Mouse (Mus musculus): ENCODE measurements around the gene Olfr657. TPM values are rescaled to one million over a fixed set of nuclear protein-coding genes. Genes with fewer than 3 reads are reported as not detected.
A peak's percentile ranks its signal among the peaks of the same experiment; 100 is the strongest.

Gene Olfr657
- total RNA-seq (2021) = not detected in 2 replicates
- long read RNA-seq, experiment 1 = 0 reads
- long read RNA-seq, experiment 2 = 0 reads

DNA sequence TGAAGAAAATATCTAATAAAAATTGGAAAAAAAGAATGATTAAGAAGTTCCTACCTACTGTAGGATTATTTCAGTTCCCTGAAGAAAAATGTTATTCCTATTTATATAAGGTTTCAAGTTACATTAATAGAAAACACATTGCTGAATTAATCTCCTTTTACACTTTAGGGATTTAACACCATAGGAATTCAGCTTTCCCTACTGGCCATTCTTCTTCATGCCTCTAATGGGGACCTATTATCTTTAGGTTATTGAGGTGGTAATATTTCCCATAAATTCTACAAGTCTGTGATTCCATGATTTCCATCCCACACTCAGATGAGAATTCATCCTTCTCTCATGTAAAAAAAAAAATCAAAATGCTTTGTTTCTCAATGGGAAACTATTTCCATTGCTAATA is at the start of gene Olfr657:
TSS of gene Olfr657 (plus strand) at position 301 of the 400 bp plus-strand sequence.
- DNase-seq = no peak

DNA sequence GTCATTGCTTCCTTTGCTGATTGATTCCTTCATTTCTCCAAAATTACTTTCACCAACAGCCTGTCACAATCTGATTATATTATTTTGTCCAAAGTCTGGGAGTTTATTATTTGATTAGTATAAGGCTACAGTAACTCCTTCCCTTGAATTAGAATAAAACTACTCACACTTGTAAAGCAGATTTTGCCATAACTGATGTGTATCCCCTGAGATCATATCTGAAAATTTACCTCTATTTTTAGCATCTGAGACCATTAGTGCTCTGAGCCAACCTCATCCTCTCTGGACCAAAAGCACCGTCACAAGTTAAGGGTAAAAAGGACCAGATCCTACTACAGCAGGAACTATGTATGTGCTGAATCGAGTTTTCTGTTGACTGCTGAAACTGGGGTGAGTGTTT is 47.6 kb upstream of the Olfr657 start, which contains the start of gene Olfr653:
TSS of gene Olfr653 (plus strand) at position 301 of the 400 bp plus-strand sequence.
- no peak for DNase-seq

GRCm38 (mm10) chr7:104580846-104581245 is 43.7 kb upstream of the Olfr657 start:
- no peak for DNase-seq

GRCm38 (mm10) chr7:104581429-104581828 is 43.2 kb upstream of the Olfr657 start:
- no peak for DNase-seq

DNA sequence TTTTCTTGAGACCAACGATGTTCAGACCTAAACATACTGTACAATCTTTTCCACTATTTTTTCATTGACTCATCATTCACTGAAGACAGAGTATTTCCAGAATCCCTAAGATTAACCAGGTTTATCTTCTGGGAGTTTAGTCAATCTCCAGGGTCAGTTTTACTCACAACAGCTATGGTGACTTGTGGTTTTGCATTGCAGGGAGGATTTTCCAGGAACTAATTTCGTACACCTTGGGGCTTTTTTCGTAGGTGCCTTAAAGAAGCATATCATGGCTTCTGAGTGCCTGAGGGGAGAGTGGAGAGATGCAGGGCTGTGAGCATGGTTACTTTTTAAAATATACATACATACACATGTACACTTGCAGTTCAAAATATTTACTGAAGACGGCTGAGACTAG is 37.9 kb upstream of the Olfr657 start, which contains the start of gene Olfr654:
TSS of gene Olfr654 (plus strand) at position 301 of the 400 bp plus-strand sequence.
- no peak for DNase-seq

DNA sequence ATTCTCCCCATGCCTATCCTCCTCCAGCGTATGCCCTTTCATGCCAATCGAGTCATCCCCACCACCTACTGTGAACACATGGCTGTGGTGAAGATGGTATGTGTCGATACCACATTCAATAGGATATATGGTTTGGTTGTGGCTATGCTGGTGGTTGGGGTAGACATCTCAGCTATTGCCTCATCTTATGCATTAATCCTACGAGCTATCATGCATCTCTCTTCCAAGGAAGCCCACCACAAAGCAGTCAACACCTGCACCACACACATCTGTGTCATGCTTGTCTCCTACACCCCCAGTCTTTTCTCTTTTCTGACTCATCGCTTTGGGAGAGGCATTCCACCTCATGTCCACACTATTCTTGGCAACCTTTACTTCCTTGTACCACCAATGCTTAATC is 36.3 kb upstream of the Olfr657 start:
- DNase-seq = no peak

GRCm38 (mm10) chr7:104601679-104602078 is 22.9 kb upstream of the Olfr657 start, which contains the start of gene Olfr655:
Olfr655 (minus strand) TSS chr7:104601779.
- DNase-seq = no peak

GRCm38 (mm10) chr7:104603173-104603572 is 21.4 kb upstream of the Olfr657 start:
- peak; percentile 67 for DNase-seq

GRCm38 (mm10) chr7:104604727-104605126 is 19.9 kb upstream of the Olfr657 start:
- no peak for DNase-seq

- DNase-seq = no peak
Observed at GRCm38 (mm10) chr7:104613655-104614054, 10.9 kb upstream of the Olfr657 start, which contains the start of gene Olfr656. Olfr656 (plus strand) TSS chr7:104613955.

GRCm38 (mm10) chr7:104646841-104647482 is 22.4 kb downstream of the Olfr657 start, which contains the start of gene Olfr658:
Olfr658 (minus strand) TSS chr7:104647305.
- peak; percentile 58 for DNase-seq

- no peak for DNase-seq
Observed at GRCm38 (mm10) chr7:104666453-104666852, 41.9 kb downstream of the Olfr657 start, which contains the start of gene Olfr659. Olfr659 (plus strand) TSS chr7:104666753.

- DNase-seq = no peak
Observed at GRCm38 (mm10) chr7:104686201-104686600, 61.6 kb downstream of the Olfr657 start, which contains the start of gene Olfr661. Olfr661 (plus strand) TSS chr7:104686501.

Other genes starting within 250 kb of the Olfr657 start
- 0.23 TPM in 1 of 2 replicates, not detected in the other for gene Trim30c, start 224.0 kb upstream of the Olfr657 start, total RNA-seq (2021)
- gene Trim30a, start 159.6 kb upstream of the Olfr657 start, total RNA-seq (2021) = 3.6 and 7.3 TPM in 2 replicates
- 4.1 and 4.3 TPM in 2 replicates for gene Trim30d, start 116.9 kb upstream of the Olfr657 start, total RNA-seq (2021)
- gene Olfr651, start 74.7 kb upstream of the Olfr657 start, total RNA-seq (2021) = not detected in 2 replicates
- not detected in 2 replicates for gene Olfr652, start 63.9 kb upstream of the Olfr657 start, total RNA-seq (2021)
- gene Olfr653, start 47.5 kb upstream of the Olfr657 start, total RNA-seq (2021) = not detected in 2 replicates
- not detected in 2 replicates for gene Olfr654, start 37.8 kb upstream of the Olfr657 start, total RNA-seq (2021)
- not detected in 2 replicates for gene Olfr655, start 23.0 kb upstream of the Olfr657 start, total RNA-seq (2021)
- gene Olfr656, start 10.8 kb upstream of the Olfr657 start, total RNA-seq (2021) = not detected in 2 replicates
- gene Olfr658, start 22.5 kb downstream of the Olfr657 start, total RNA-seq (2021) = not detected in 2 replicates
- gene Olfr659, start 42.0 kb downstream of the Olfr657 start, total RNA-seq (2021) = not detected in 2 replicates
- gene Olfr661, start 61.7 kb downstream of the Olfr657 start, total RNA-seq (2021) = not detected in 2 replicates
- gene Usp17le, start 152.7 kb downstream of the Olfr657 start, total RNA-seq (2021) = not detected in 2 replicates
- not detected in 2 replicates for gene Usp17lb, start 217.8 kb downstream of the Olfr657 start, total RNA-seq (2021)
- gene Usp17la, start 232.2 kb downstream of the Olfr657 start, total RNA-seq (2021) = not detected in 2 replicates

All from adrenal gland, postnatal 14 days (tissue).